Mouse (Mus musculus): ENCODE data around the gene Ctr9.

DNA sequence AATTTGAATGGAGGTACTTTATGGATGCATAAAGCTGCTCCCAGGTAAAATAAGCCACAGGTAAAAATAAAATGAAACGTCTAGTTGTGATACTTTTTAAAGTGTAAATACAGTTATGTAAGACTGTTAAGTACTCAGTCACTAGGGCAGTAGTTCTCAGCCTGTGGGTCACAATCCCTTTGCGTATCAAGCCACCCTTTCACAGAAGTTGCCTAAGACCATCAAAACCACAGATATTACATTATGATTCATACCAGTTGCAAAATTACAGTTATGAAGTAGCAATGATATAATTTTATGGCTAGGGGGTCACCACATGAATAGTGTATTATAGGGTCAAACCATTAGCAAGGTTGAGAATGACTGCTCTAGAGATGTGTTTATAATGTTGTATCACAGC lies 66.4 kb downstream of the Ctr9 start:
- TF ChIP-seq GATA1 (IDR thresholded peaks at IDR 0.05; ENCODE audit: borderline replicate concordance, low read length) (no peak), FLI1 (IDR thresholded peaks at IDR 0.05; ENCODE audit: low read length) (no peak)

All from megakaryocyte, embryonic 14.5 days (primary cell).